Mouse (Mus musculus): ENCODE measurements around the gene Rab5if.
"Not testable (repeated sequence)": the region's sequence is repeated elsewhere in the genome, so short reads cannot be mapped to it uniquely, and the experiment has no call there.

Rab5if gene

DNA sequence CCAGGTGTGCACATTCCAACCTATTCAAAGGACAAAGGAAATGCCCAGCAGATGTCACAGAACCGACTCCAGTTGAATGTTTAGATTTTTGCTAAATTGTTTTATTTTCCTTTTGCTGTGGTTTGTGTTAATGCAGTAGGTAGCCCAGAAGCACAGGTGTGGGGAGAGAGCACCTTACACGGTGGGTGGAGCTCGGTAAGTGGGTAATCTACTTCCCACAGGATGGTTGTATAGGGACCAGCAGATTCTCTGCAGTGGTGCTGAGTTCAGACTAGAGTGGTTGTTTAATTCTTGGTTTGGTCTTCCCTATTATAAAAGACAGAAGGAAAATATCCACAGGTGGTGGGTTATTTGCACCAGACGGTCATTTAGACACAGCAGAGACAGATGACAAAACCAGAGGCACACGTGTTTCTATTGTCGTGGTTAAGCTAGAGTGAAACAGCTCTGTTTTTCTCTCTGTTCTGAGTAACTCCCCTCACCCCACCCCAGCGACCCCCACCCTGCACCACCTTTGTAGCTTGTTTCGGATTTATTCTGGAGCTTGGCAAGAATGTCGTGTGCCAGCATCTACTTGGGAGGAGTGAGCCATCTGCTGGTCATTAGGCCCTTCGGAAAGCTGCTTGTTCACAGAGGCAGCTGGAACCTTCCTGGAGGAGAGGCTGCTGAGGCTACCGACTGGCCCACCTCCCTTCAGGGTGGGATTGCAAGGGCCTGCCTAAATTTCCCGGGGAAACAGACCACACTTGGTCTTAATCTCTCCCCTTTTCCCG is 8.7 kb upstream of the Rab5if start:
- DNase-seq (ENCODE audit: low read depth, low spot score), result peak; percentile 60

DNA sequence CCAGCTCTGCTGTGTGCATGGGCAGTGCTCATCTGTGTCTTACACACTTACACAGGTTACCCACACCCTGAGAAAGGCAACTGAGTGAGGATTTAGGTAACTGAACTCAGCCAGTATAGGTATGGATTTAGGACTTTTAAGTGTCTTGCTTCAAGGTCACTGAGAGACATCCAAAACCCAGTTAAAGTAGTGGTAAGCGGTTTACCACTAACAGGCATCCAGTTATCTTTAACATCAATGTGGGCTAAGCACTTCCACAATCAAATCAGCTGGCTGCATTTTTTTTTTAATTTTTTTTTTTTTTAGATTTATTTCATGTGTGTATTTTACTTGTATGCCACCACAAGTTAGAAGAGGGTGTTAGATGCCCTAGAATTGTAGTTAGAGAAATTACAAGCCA is 6.6 kb upstream of the Rab5if start:
- no peak for DNase-seq (ENCODE audit: low read depth, low spot score)

DNA sequence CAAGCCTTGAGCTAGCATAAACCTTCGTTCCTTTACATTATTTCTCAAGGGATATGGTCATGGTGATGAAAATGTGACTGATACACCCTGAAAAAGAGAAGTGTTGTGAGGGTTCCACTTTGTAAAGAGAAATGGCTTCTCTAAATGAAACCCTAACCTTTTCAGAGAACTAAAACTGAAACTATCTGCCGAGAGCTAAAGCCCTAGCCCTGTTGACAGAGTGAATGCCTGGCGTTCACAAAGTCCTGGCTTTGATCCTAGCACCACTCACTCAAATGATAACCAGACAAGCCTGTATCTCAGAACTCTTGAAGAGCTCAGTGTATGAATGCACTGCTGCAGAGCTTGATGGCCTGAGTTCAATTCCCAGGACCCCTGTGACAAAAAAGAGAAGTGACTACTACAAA is 5.5 kb upstream of the Rab5if start:
- DNase-seq (ENCODE audit: low read depth, low spot score), result no peak

DNA sequence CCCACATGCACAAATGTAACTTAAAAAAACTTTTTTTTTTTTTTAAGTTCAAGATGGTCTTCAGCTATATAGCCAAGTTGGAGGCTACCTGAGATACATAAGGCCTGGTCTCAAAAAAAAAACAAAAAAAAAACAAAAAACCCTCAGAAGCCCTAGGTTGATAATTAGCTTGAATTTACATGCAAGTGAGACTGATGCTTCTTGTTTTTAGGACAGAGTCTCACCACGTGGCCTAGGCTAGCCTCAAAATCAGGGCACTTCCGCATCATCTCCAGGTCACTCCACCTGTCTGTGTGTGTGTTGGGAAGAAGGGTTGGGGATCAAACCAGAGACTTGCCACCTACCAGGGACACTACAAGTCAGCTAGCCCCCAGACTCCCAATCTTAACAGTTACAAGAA is 5.1 kb upstream of the Rab5if start, which contains the start of gene 4930518I15Rik:
TSS of gene 4930518I15Rik (minus strand) at position 112 of the 400 bp plus-strand sequence.
- no peak for DNase-seq (ENCODE audit: low read depth, low spot score)

DNA sequence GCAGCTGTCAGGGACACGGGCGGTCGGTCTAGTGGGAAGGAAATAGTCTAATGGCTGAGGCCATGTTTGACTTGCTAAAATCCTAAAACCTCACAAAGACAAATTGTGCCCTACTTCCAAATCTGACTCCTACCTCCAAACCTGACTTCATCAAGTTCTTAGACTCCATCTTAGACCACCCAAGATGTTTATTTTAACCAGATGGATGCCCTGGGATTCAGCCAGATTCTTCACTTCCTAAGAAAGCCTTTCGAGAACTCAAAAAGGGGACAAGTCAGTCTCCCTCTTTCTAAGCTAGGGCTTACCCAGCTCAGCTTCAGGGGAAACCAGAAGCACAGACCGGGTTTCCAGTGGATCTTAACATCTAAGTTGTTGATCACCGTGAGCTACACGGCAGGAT is 4.3 kb upstream of the Rab5if start:
- DNase-seq (ENCODE audit: low read depth, low spot score), result no peak

DNA sequence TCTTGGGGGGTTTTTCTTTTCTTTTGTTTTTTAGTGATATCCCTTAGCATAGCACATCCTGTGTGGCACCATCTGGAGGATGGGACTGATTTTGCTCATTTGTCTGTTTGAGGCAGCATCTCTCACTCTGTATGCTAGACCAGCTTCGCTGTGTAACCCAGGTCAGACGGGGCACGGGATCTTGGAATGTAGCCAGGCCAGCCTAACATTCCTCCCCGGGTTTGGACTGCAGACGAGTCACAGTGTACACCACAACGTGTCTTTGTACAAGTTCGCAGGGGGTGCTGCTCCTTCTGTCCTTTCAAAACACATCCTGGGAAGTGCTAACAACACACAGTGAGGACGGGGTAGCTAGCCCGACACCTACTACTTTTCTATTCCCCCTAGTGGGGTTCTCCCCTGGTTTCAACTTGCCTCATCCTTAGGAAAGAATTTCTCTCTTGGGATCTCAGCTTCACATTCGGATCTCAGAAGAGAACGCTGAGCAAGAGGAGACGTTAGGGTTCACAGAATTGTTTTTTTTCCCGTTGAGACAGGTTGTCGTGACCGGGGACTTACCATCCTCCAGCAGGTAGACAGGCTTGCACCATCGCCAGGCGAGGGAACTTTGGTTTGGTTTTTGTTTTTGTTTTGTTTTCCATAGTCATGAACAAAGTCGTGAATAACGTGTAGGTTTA is 749 bp upstream of the Rab5if start:
- peak; percentile 75 for DNase-seq (ENCODE audit: low read depth, low spot score)

DNA sequence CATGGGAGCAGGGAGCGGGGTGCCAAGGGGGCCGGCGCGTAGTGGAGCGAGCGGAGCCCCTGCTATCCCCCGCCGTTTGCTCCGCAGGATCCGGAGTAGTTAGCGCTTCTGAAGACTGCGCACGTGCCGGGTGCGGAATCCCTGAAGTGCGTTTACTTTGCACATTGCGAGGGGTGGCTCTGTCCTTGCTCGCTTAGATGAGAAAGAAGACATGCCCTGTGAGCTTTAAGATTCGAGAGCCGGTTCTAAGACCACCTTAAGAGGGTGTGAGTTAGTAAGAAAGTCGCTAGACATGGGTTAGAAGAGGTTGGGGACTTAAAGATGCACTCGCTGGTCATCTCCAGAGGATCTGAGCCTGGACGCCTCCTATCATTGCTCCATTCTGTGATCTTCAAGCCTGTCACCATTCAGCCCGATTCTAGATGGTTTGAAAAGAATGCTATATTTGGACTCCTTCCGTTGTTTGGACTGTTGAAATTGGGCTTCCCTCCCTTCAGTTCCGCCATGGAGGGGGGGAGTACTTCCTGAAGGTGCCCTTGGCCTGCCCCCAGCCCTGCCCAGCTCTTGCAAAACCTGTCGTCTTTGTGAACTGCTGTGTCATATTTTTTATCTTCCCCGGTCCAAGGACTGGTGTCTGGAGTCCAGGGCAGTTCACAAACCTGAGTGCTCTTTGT is 696 bp downstream of the Rab5if start:
- DNase-seq (ENCODE audit: low read depth, low spot score), result peak; percentile 81

DNA sequence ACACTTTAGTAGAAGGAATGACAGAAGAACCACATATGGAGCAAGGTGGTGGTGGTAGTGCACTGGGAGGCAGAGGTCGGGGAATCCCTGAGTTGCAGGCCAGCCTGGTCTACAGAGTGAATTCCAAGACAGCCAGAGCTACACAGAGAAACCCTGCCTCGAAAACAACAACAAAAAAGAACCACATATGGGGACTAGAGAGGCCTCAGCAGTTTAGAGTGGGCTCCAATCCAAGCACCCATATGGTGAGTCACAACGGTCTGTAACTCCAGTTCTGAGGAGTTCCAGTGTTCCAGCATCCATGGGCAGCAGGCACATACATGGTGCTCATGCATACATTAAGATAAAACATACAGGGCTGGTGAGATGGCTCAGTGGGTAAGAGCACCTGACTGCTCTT is 1.6 kb downstream of the Rab5if start:
- peak; percentile 60 for DNase-seq (ENCODE audit: low read depth, low spot score)

DNA sequence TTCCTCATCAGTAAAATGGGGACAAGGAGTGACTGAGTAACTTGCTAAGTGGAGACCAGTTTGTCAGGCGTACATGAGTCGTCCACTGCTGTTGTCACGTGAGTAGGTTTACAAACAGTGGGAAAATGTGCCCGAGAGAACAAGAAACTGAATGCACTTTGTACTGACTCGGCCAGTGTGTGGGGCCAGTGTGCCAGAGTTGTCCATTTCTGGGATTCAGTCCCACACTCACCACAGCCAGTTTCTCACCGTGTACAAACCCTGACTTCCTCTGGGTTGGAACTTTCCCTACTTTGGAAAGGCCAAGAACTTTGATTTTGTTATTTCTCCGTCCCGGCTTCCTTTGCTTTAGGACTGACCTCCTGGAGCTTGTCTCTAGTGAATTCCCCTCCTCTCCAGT is 6.1 kb downstream of the Rab5if start:
- peak; percentile 56 for DNase-seq (ENCODE audit: low read depth, low spot score)

DNA sequence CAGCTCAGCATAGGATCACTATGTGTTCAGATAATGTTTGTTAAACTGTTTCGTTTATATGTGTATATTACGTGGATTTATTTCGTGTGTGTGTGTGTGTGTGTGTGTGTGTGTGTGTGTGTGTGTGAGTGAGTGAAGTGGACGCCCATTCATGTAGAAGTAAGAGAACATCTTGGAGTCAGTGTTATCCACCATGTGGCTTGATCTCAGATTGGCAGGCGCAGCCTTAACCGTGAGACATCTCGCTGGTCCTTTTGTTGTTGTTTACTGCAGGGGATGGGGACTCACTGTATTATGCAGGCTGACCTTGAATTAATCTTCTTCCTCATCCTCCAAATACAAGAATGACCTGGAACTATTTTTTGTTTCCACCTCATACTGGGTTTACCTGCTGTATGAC is 6.6 kb downstream of the Rab5if start:
- no peak for DNase-seq (ENCODE audit: low read depth, low spot score)

DNA sequence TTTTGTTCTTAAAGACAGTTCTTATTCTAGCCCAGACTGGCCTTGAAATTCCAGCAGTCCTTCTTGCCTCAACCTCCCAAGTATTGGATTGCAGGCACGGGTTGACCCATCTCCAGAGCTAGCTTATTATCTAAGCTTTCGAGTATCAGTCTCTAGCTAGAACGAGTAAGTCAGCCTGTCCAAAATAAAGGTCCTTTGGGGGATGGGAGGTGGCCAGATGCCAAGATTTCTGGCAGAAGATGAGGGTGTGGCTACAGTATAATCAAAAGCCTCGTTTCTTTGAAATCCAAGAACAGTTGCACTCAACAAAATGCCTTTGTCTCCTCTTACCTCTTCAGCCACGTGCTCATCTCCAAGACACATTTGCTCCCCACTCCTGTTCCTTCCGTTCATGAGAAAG is 7.6 kb downstream of the Rab5if start:
- no peak for DNase-seq (ENCODE audit: low read depth, low spot score)

DNA sequence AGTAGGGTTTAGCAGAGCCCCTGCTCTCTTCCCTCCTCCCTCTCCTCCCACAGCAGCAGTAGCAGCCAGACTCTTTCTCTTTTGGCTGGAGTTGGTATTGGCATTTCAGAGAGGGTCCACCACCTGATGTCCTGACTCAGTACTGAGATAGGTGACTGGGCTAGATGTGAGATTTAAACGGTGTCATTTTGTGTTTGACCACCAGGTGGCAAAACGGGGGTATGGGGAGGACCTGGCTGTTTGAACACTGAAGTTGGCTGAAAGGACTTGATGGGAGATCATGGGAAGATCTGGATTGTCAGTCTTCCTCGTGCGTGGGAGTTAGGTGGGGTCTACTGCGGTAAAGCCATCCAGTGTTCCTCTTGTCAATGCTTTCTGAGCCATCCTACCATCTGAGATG is 10.7 kb downstream of the Rab5if start:
- peak; percentile 89 for DNase-seq (ENCODE audit: low read depth, low spot score)

DNA sequence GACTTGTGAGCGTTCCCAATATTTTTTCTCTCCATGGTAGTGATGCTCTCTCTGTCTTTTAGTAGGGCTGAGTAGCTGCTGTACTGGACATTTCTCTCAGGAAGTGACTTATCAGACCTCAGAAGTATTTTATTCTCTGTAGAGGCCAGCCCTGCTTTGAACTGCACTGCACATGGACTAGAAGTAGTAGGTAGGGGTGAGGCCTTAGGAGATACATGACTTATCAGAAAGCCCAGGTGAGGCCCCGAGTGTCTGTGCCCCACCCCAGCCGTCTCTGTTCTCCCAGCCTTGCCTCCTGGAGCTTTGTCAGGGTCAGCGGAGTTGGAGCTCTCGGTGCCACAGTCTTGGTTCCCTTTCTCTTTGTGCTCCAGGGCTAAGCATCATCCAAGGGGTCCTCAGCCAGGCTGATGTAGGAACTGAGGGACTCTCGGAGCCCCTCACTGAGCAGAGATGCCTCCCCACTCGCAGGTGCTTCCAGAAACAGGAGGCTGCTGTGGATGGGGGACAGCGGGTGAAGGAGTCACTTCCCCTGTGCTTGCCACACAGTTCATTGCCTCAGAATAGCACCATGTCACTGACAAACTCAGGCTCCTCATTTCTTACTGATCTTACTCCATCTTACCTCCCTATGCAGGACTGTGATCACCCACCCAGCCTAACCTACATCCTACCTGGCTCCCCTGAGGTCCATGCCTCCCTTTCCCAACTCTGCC is 11.3 kb downstream of the Rab5if start:
- DNase-seq (ENCODE audit: low read depth, low spot score), result no peak

DNA sequence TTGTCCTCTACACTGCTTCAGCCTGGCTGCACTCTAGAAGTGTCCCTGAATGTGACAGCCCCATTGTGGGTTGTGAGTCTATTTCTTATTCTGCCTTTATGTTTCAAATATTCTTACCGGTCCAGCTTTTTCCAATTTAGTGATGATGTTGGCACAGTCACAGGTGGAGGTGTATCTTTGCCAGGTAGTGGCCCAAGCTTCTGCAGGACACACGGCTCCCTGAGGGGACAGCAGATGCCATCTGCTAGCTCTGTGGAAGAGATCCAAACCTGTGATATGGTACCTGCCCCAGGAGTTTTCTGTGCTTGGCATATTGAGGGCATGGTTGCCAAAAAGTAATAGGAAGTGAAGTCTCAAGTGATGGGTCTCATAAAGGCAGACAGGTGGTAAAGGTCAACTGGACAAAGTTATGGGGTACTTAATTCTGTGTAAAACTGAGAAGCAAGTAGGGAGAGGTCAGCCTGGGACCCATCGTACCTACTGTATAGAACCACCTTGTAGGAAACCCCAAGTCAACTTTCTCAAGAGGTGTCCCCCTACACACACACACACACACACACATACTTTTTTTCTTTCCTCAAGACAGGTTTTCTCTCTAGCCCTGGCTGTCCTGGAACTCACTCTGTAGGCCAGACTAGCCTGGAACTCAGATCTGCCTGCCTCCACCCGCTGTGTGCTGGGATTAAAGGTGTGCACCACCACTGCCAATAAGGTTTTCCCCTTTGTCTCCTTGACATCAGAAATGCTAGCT is 12.0 kb downstream of the Rab5if start:
- no peak for DNase-seq (ENCODE audit: low read depth, low spot score)

DNA sequence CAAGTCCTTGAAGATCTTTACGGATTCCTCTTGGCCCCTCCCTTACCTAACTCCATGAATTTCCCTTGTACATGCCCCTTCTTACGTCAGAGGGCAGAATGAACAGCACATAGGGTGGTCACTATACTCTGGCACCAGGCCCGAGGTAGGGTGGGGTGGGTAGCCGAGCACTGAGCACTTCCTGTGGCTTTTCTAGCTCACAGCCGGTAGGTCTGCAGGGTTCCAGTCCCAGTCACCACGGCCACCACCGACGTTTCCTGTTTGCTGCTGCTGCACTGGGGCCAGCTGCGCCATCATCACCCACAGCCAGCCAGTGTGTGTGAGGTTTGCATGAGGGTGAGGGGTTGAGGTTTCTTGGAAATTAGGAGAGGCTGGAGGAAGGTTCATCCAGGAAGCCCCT is 14.8 kb downstream of the Rab5if start:
- no peak for DNase-seq (ENCODE audit: low read depth, low spot score)

DNA sequence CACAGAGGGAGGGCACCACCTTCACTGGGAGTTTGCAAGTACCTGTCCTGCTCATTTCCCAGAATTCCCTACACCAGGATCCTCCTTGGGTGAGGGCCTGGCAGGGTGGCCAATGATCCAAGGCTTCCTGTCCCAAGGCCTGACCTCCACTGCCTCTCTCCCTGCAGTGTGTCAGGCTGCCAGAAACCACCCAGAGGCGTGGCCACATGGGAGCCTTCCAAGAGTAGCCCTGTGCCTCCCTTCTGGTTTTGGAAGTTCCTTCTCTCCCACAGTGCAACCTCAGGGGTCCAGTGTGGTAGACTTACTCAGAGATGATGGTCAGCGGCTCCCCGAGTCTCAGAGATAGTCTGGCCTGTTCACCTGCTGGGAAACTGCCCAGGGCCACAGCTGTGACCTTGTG is 16.6 kb downstream of the Rab5if start:
- DNase-seq (ENCODE audit: low read depth, low spot score), result peak; percentile 66

DNA sequence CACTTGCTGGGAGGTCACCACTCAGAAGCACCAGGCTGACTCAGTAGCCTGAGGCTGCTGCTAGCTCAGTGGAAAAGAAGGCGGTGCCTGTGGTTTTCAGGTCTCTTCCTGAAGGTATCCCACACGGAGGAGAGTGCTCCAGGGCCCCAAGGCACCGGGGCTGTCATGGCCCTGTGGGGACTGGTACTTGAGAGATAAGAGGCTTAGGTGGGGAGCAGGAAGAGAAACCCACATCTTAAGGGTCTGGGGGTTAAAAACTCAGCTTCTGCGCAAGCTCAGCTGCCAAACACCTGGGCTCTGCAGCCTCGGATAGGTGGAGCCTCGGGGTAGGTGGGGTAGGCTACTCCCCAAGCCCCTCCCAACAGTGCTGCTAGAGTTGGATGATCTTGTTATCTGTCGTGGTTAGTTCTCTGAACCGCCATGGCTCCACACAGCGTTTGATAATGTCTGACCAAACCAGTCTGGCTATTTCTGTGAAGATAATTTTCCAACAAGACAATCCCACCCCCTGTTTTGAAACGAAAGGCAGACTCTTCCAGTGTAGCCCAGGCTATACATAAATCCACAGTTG is 19.6 kb downstream of the Rab5if start:
- peak; percentile 82 for DNase-seq (ENCODE audit: low read depth, low spot score)

DNA sequence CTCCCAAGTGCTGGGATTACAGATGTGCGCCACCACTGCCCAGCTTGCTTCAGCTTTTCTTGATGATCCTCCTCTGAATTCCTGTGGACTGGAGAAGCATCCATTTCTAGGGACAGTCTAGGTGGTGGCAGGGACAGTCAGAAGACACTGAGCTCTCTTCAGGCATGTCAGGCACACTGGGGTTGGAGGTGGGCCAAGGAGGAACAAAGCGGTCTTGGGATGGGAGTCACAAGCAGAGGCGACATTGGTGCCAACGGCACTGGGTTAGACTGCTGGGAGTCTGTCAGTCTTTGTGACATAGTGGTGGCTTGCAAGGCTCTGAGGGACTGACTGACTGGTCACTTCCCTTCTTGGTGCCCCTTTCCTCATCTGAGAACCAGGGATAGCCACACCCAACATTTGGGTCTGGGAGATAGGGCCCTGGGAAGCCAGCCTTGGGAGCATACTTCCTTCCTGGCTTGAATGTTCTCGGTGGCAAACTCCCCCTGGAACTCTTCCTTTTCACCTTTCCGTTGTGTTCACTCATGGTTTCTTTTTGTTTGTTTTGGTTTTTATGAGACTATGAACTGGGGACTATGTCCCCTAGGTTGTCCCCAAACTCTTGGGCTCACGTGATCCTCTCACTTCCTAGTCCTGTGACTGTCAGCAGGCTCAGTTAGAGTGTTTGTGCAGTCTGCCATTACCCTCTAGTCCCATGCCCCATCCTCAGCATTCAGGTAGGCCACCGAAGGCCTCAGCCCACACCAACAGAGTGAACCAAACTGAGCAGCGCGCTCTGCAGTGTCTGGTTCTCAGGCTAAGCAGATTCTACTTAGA is 21.7 kb downstream of the Rab5if start:
- DNase-seq (ENCODE audit: low read depth, low spot score), result no peak

DNA sequence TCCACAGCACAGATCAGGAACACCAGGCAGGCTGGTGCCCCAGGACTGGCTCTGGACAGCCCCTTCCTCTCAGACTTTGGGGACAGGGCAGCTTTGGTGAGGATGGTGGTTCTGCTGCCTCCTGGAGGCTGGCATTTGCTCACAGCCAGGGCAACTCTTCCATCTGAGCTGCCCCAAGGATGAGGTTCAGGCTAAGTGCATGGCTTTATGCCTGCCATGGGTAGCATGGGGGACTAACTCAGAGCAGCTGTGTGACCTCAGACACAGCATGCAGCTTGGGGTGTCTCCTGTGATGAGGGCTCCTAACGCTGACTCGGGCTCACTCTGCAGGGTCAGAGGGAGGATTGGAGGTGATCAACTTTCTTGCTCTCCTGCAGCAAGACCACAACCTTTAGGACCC is 22.7 kb downstream of the Rab5if start:
- not testable (repeated sequence) for DNase-seq (ENCODE audit: low read depth, low spot score)

DNA sequence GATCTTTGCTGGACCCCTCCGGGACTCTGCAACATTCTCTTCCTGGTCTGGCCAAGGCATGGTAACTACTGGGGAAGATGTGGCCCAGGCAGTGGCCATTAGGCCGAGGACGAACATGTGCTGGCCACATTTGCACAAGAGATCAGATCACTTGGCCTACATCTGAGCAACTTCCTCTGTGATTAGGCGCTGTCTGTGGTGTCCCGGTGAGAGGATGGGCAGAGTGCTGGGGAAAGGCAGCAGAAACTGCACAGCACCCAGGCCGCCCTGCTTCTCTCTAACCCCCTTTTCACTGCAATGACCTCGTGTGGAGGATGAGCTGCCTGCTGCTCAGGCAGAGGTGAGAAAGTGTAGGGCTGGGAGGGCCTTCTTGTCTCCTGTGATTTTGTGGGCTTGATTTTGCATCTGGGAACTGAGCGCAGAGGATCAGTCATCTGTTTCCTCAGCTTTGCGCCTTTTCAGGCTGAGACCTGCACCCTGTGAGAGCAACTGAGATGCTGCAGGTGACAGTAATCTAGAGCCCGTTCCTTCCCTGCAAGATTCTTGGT is 23.2 kb downstream of the Rab5if start:
- no peak for DNase-seq (ENCODE audit: low read depth, low spot score)

All from 3T3-L1 (cell line).